Mouse (Mus musculus): Measurements from ENCODE around the gene Zfp574. TPM values are rescaled to one million over a fixed set of nuclear protein-coding genes. Genes with fewer than 3 reads are reported as not detected.

The Zfp574 gene
- polyA plus RNA-seq, 1 experiment from 2014 or later, result 24.1 TPM

- ATAC-seq (ENCODE audit: low read depth), result no peak
- no peak for DNase-seq (ENCODE audit: low spot score)
- no peaks in the 10 kb centered on the region for H3K36me3 ChIP-seq (ENCODE audit: control insufficient read depth, insufficient read depth, low read length)
- no peak overlapping the region for H3K27ac ChIP-seq (replicated peaks; ENCODE audit: low read depth, low read length)
- no peak overlapping the region for H3K4me3 ChIP-seq (ENCODE audit: low read depth, low read length)
- H3K27me3 ChIP-seq (replicated peaks; ENCODE audit: control insufficient read depth, insufficient read depth, low read length), result no peaks in the 10 kb centered on the region
- H3K4me2 ChIP-seq (ENCODE audit: low read depth, low read length), result no peak overlapping the region
- H3K9ac ChIP-seq (ENCODE audit: low read depth, low read length), result no peak overlapping the region
- H3K4me1 ChIP-seq (ENCODE audit: control insufficient read depth, insufficient read depth, low read length), result no peaks in the 10 kb centered on the region
- H3K9me3 ChIP-seq (ENCODE audit: control insufficient read depth, low read length), result no peaks in the 10 kb centered on the region
- WGBS, result 83% methylated on average over 17 of the region's 17 CpGs
Measured at GRCm38 (mm10) chr7:25112178-25112955, 40.0 kb downstream of the Zfp574 start.

- Histone ChIP-seq H3K36me3 (ENCODE audit: control insufficient read depth, insufficient read depth, low read length) (no peaks in the 10 kb centered on the region), H3K4me3 (ENCODE audit: low read depth, low read length) (no peak overlapping the region), H3K4me2 (ENCODE audit: low read depth, low read length) (no peak overlapping the region), H3K27me3 (replicated peaks; ENCODE audit: control insufficient read depth, insufficient read depth, low read length) (no peaks in the 10 kb centered on the region), H3K9ac (ENCODE audit: low read depth, low read length) (no peak overlapping the region), H3K9me3 (ENCODE audit: control insufficient read depth, low read length) (no peaks in the 10 kb centered on the region), H3K4me1 (ENCODE audit: control insufficient read depth, insufficient read depth, low read length) (no peaks in the 10 kb centered on the region), H3K27ac (replicated peaks; ENCODE audit: low read depth, low read length) (no peak overlapping the region)
- WGBS, result 87% methylated on average over 16 of the region's 16 CpGs
- ATAC-seq (ENCODE audit: low read depth) (no peak), DNase-seq (ENCODE audit: low spot score) (no peak)
Measured at GRCm38 (mm10) chr7:25112956-25113603, 40.7 kb downstream of the Zfp574 start.

- H3K4me1 ChIP-seq (ENCODE audit: control insufficient read depth, insufficient read depth, low read length), result no peaks in the 10 kb centered on the region
- DNase-seq (ENCODE audit: low spot score) (no peak), ATAC-seq (ENCODE audit: low read depth) (no peak)
- H3K27me3 ChIP-seq (replicated peaks; ENCODE audit: control insufficient read depth, insufficient read depth, low read length), result no peaks in the 10 kb centered on the region
- H3K27ac ChIP-seq (replicated peaks; ENCODE audit: low read depth, low read length), result no peak overlapping the region
- H3K4me3 ChIP-seq (ENCODE audit: low read depth, low read length), result no peak overlapping the region
- no peaks in the 10 kb centered on the region for H3K9me3 ChIP-seq (ENCODE audit: control insufficient read depth, low read length)
- no peak overlapping the region for H3K9ac ChIP-seq (ENCODE audit: low read depth, low read length)
- no peak overlapping the region for H3K4me2 ChIP-seq (ENCODE audit: low read depth, low read length)
- H3K36me3 ChIP-seq (ENCODE audit: control insufficient read depth, insufficient read depth, low read length), result no peaks in the 10 kb centered on the region
- WGBS, result 68% methylated on average over 12 of the region's 25 CpGs
Measured at GRCm38 (mm10) chr7:25120061-25120834, 47.9 kb downstream of the Zfp574 start.

- 69% methylated on average over 13 of the region's 13 CpGs for WGBS
- no peak for ATAC-seq (ENCODE audit: low read depth)
- H3K27ac ChIP-seq (replicated peaks; ENCODE audit: low read depth, low read length), result no peak overlapping the region
- H3K36me3 ChIP-seq (ENCODE audit: control insufficient read depth, insufficient read depth, low read length), result no peaks in the 10 kb centered on the region
- no peak overlapping the region for H3K4me3 ChIP-seq (ENCODE audit: low read depth, low read length)
- H3K9ac ChIP-seq (ENCODE audit: low read depth, low read length), result no peak overlapping the region
- H3K9me3 ChIP-seq (ENCODE audit: control insufficient read depth, low read length), result no peaks in the 10 kb centered on the region
- no peak overlapping the region for H3K4me2 ChIP-seq (ENCODE audit: low read depth, low read length)
- H3K27me3 ChIP-seq (replicated peaks; ENCODE audit: control insufficient read depth, insufficient read depth, low read length), result no peaks in the 10 kb centered on the region
- no peak for DNase-seq (ENCODE audit: low spot score)
- H3K4me1 ChIP-seq (ENCODE audit: control insufficient read depth, insufficient read depth, low read length), result no peaks in the 10 kb centered on the region
Measured at GRCm38 (mm10) chr7:25121240-25121786, 48.9 kb downstream of the Zfp574 start.

GRCm38 (mm10) chr7:25125716-25126281 is 53.4 kb downstream of the Zfp574 start:
- H3K27me3 ChIP-seq (replicated peaks; ENCODE audit: control insufficient read depth, insufficient read depth, low read length), result no peaks in the 10 kb centered on the region; the same call in 1 of the 2 replicates
- ATAC-seq (ENCODE audit: low read depth) (no peak), DNase-seq (ENCODE audit: low spot score) (no peak)
- no peak overlapping the region for H3K9ac ChIP-seq (ENCODE audit: low read depth, low read length)
- H3K27ac ChIP-seq (replicated peaks; ENCODE audit: low read depth, low read length), result no peak overlapping the region
- H3K4me3 ChIP-seq (ENCODE audit: low read depth, low read length), result no peak overlapping the region
- H3K36me3 ChIP-seq (ENCODE audit: control insufficient read depth, insufficient read depth, low read length), result no peaks in the 10 kb centered on the region
- no peaks in the 10 kb centered on the region for H3K9me3 ChIP-seq (ENCODE audit: control insufficient read depth, low read length)
- 81% methylated on average over 10 of the region's 10 CpGs for WGBS
- H3K4me1 ChIP-seq (ENCODE audit: control insufficient read depth, insufficient read depth, low read length), result no peaks in the 10 kb centered on the region
- H3K4me2 ChIP-seq (ENCODE audit: low read depth, low read length), result no peak overlapping the region

GRCm38 (mm10) chr7:25127971-25128370 is 55.6 kb downstream of the Zfp574 start:
- no peaks in the 10 kb centered on the region for H3K36me3 ChIP-seq (ENCODE audit: control insufficient read depth, insufficient read depth, low read length)
- no peak overlapping the region for H3K9ac ChIP-seq (ENCODE audit: low read depth, low read length)
- WGBS, result 51% methylated on average over 9 of the region's 9 CpGs
- ATAC-seq (ENCODE audit: low read depth), result no peak
- no peaks in the 10 kb centered on the region for H3K9me3 ChIP-seq (ENCODE audit: control insufficient read depth, low read length)
- H3K4me1 ChIP-seq (ENCODE audit: control insufficient read depth, insufficient read depth, low read length), result no peaks in the 10 kb centered on the region
- H3K4me2 ChIP-seq (ENCODE audit: low read depth, low read length), result no peak overlapping the region
- no peak overlapping the region for H3K27ac ChIP-seq (replicated peaks; ENCODE audit: low read depth, low read length)
- no peak for DNase-seq (ENCODE audit: low spot score)
- H3K27me3 ChIP-seq (replicated peaks; ENCODE audit: control insufficient read depth, insufficient read depth, low read length), result peaks cover 21% of the 10 kb centered on the region
- H3K4me3 ChIP-seq (ENCODE audit: low read depth, low read length), result no peak overlapping the region

- Histone ChIP-seq H3K36me3 (ENCODE audit: control insufficient read depth, insufficient read depth, low read length) (no peaks in the 10 kb centered on the region), H3K4me2 (ENCODE audit: low read depth, low read length) (no peak overlapping the region), H3K9me3 (ENCODE audit: control insufficient read depth, low read length) (no peaks in the 10 kb centered on the region), H3K27me3 (replicated peaks; ENCODE audit: control insufficient read depth, insufficient read depth, low read length) (peaks cover 36% of the 10 kb centered on the region), H3K4me1 (ENCODE audit: control insufficient read depth, insufficient read depth, low read length) (no peaks in the 10 kb centered on the region), H3K4me3 (ENCODE audit: low read depth, low read length) (no peak overlapping the region), H3K9ac (ENCODE audit: low read depth, low read length) (no peak overlapping the region), H3K27ac (replicated peaks; ENCODE audit: low read depth, low read length) (no peak overlapping the region)
- DNase-seq (ENCODE audit: low spot score) (no peak), ATAC-seq (ENCODE audit: low read depth) (no peak)
- WGBS, result 66% methylated on average over 12 of the region's 13 CpGs
Measured at GRCm38 (mm10) chr7:25129390-25129979, 57.1 kb downstream of the Zfp574 start.

- H3K36me3 ChIP-seq (ENCODE audit: control insufficient read depth, insufficient read depth, low read length), result no peaks in the 10 kb centered on the region
- no peak for DNase-seq (ENCODE audit: low spot score)
- H3K27me3 ChIP-seq (replicated peaks; ENCODE audit: control insufficient read depth, insufficient read depth, low read length), result peaks cover 45% of the 10 kb centered on the region
- WGBS, result 66% methylated on average over 11 of the region's 11 CpGs
- no peaks in the 10 kb centered on the region for H3K4me1 ChIP-seq (ENCODE audit: control insufficient read depth, insufficient read depth, low read length)
- ATAC-seq (ENCODE audit: low read depth), result no peak
- H3K27ac ChIP-seq (replicated peaks; ENCODE audit: low read depth, low read length), result no peak overlapping the region
- no peak overlapping the region for H3K9ac ChIP-seq (ENCODE audit: low read depth, low read length)
- H3K9me3 ChIP-seq (ENCODE audit: control insufficient read depth, low read length), result no peaks in the 10 kb centered on the region
- H3K4me3 ChIP-seq (ENCODE audit: low read depth, low read length), result no peak overlapping the region
- no peak overlapping the region for H3K4me2 ChIP-seq (ENCODE audit: low read depth, low read length)
Measured at GRCm38 (mm10) chr7:25130565-25130964, 58.2 kb downstream of the Zfp574 start.

Data from embryonic facial prominence, embryonic 14.5 days (tissue).